Comparison of ENCODE assay signal across 9 mouse cellular contexts in genomic region chr17:44256583-44256982, GRCm38 (mm10).
DNase-seq lines count a peak whose midpoint lies in the region; ATAC-seq and TF ChIP-seq lines count a peak whose summit lies in the region.
"Had no signal": no experiment of that assay in that cellular context is flagged by ENCODE, and none has a peak within 500 bp of the region (broad histone marks: within the 10 kb centered on the region; RNA-seq: fewer than 3 reads in every experiment).

No protein-coding gene starts in this region.

- peak; percentile 65 for DNase-seq in ES-CJ7 (ENCODE audit: low read depth, low spot score)
- peak; percentile 19 for DNase-seq in c-Kit-negative CD71-positive TER-119-positive erythroid progenitor cells, embryonic 14.5 days (ENCODE audit: low read depth, low spot score)
- peak; percentile 81 to 83 for DNase-seq in heart, postnatal 36 days
- DNase-seq in layer of hippocampus, adult 18-20 months (ENCODE audit: low spot score in 2 of 2), result peak; percentile 20 to 73
- DNase-seq in lung, postnatal 0 days (ENCODE audit: low spot score), result peak; percentile 94
- peak; percentile 27 for DNase-seq in ovary, postnatal 10 days (ENCODE audit: low spot score)
- peak; percentile 69 to 75 for DNase-seq in thymus, postnatal 10 days (ENCODE audit: low spot score in 2 of 2)

- 6% methylated on average over 6 of the region's 6 CpGs for WGBS in forebrain, embryonic 12.5 days
- WGBS in lung, postnatal 0 days, result 2% methylated on average over 6 of the region's 6 CpGs

- no peak overlapping the region for H3K4me2 ChIP-seq in forebrain, embryonic 12.5 days
- no peak overlapping the region for H3K4me2 ChIP-seq in lung, postnatal 0 days (replicated peaks; ENCODE audit: low read depth, low read length)
- H3K4me2 ChIP-seq: liver, embryonic 15.5 days had no signal

- ATAC-seq in forebrain, embryonic 12.5 days (ENCODE audit: low FRiP score), result peak; percentile 63; the same call in 1 of the 2 replicates
- ATAC-seq in lung, postnatal 0 days, result peak; percentile 72

- no peak overlapping the region for H3K9ac ChIP-seq in forebrain, embryonic 12.5 days
- no peak overlapping the region for H3K9ac ChIP-seq in lung, postnatal 0 days (replicated peaks; ENCODE audit: low read depth)
- H3K9ac ChIP-seq: liver, embryonic 15.5 days had no signal

- no peak overlapping the region for H3K27ac ChIP-seq in forebrain, embryonic 12.5 days
- H3K27ac ChIP-seq in lung, postnatal 0 days (ENCODE audit: low read length), result 0 out of 2 replicates have a peak overlapping the region, but pooled peaks have one; percentile 40
- H3K27ac ChIP-seq: liver, embryonic 15.5 days had no signal

- H3K4me3 ChIP-seq in forebrain, embryonic 12.5 days (replicated peaks), result no peak overlapping the region
- no peak overlapping the region for H3K4me3 ChIP-seq in lung, postnatal 0 days (ENCODE audit: low read depth, low read length)
- H3K4me3 ChIP-seq: liver, embryonic 15.5 days had no signal

- H3K36me3 ChIP-seq in forebrain, embryonic 12.5 days (replicated peaks), result no peaks in the 10 kb centered on the region
- H3K36me3 ChIP-seq in lung, postnatal 0 days (ENCODE audit: insufficient read depth, low read length), result no peaks in the 10 kb centered on the region
- H3K36me3 ChIP-seq: liver, embryonic 15.5 days had no signal

- intact Hi-C loops in heart, postnatal 36 days (cut with DNase I), result loop anchor here (1.0 to 10.0 kb wide), 3 partner anchors 67 to 182 kb away; partner anchors contain the start of gene Enpp5

- H3K27me3 ChIP-seq in forebrain, embryonic 12.5 days, result peaks cover 27% of the 10 kb centered on the region; the same call in 1 of the 2 replicates
- no peaks in the 10 kb centered on the region for H3K27me3 ChIP-seq in lung, postnatal 0 days (replicated peaks; ENCODE audit: insufficient read depth, low read length)
- H3K27me3 ChIP-seq: liver, embryonic 15.5 days had no signal

- TF ChIP-seq EP300 in lung, postnatal 0 days (IDR thresholded peaks at IDR 0.05), result peak; percentile 32; the same call in 1 of the 2 replicates

- peak; percentile 98 for TF ChIP-seq CTCF in lung, postnatal 0 days (IDR thresholded peaks at IDR 0.05)

- H3K9me3 ChIP-seq in forebrain, embryonic 12.5 days, result no peaks in the 10 kb centered on the region
- H3K9me3 ChIP-seq in lung, postnatal 0 days (ENCODE audit: low read length), result no peaks in the 10 kb centered on the region
- H3K9me3 ChIP-seq: liver, embryonic 15.5 days had no signal

- no peaks in the 10 kb centered on the region for H3K4me1 ChIP-seq in forebrain, embryonic 12.5 days
- H3K4me1 ChIP-seq in lung, postnatal 0 days (ENCODE audit: insufficient read depth, low read depth, low read length), result no peaks in the 10 kb centered on the region
- H3K4me1 ChIP-seq: liver, embryonic 15.5 days had no signal

Comparison
In these comparisons a context has a peak if more than half of its experiments do, and no peak if none do; other contexts are left out.
1. DNase-seq: peak in every context shown above with its lines; median percentile 94 in lung, postnatal 0 days; 82 in heart, postnatal 36 days; 72 in thymus, postnatal 10 days; 65 in ES-CJ7; 46 in layer of hippocampus, adult 18-20 months; 27 in ovary, postnatal 10 days; 19 in c-Kit-negative CD71-positive TER-119-positive erythroid progenitor cells, embryonic 14.5 days.